Comparison of ENCODE assay signal across 14 mouse cellular contexts in the genomic region with DNA sequence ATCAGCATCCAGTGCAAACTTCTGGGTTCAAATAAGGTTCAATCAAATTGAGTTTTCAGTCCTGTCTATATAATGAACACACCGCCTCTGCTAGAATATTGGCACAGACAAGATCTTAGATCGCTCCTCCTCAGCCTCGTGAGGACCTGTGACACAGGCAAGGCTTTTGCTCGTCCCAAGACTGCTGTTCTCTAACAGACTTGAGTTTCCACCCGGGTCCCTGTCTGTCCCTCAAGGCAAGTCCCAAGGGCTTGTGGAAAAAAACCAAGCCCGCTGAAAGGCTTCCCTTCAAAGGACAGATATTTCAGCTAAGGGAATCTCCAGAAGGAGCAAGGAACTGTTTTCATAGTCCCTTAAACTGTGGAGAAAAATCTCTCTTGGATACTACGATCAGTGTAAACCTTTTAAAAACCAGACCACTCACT. TPM values are rescaled to one million over a fixed set of nuclear protein-coding genes. Genes with fewer than 3 reads are reported as not detected.
DNase-seq lines count a peak whose midpoint lies in the region; ATAC-seq lines count a peak whose summit lies in the region.
"Had no signal": no experiment of that assay in that cellular context is flagged by ENCODE, and none has a peak within 500 bp of the region (broad histone marks: within the 10 kb centered on the region; RNA-seq: fewer than 3 reads in every experiment).

No protein-coding gene starts in this region.

- H3K27ac ChIP-seq in kidney, embryonic 16.5 days (ENCODE audit: low read length): peak overlapping the region; percentile 87
- H3K27ac ChIP-seq in intestine, embryonic 16.5 days (ENCODE audit: low read length): 0 out of 2 replicates have a peak overlapping the region, but pooled peaks have one; percentile 48
- peak overlapping the region; percentile 66 for H3K27ac ChIP-seq in stomach, embryonic 16.5 days (ENCODE audit: low read length)
- H3K27ac ChIP-seq: liver, embryonic 14.5 days; neural tube, embryonic 13.5 days had no signal

- DNase-seq in heart, adult 11 months: peak; percentile 91
- DNase-seq in heart, postnatal 36 days: no peak
- DNase-seq in kidney, adult 8-10 months: no peak
- no peak for DNase-seq in cerebellum, adult 9-11 months
- DNase-seq: cerebellum, adult 8-10 months; right cerebral cortex, adult 18-20 months; thymus, adult 2 months had no signal

- H3K27me3 ChIP-seq in kidney, embryonic 16.5 days (ENCODE audit: insufficient read depth, low read length): no peaks in the 10 kb centered on the region
- no peaks in the 10 kb centered on the region for H3K27me3 ChIP-seq in intestine, embryonic 16.5 days (replicated peaks; ENCODE audit: control insufficient read depth, insufficient read depth, low read length)
- no peaks in the 10 kb centered on the region for H3K27me3 ChIP-seq in stomach, embryonic 16.5 days (ENCODE audit: control insufficient read depth, insufficient read depth, low read length)
- H3K27me3 ChIP-seq: neural tube, embryonic 13.5 days had no signal

- H3K4me1 ChIP-seq in kidney, embryonic 16.5 days (ENCODE audit: insufficient read depth, low read length): peaks cover 32% of the 10 kb centered on the region
- peaks cover 9% of the 10 kb centered on the region for H3K4me1 ChIP-seq in intestine, embryonic 16.5 days (ENCODE audit: control insufficient read depth, insufficient read depth, low read length)
- peaks cover 18% of the 10 kb centered on the region for H3K4me1 ChIP-seq in stomach, embryonic 16.5 days (ENCODE audit: control insufficient read depth, insufficient read depth, low read length)
- H3K4me1 ChIP-seq: neural tube, embryonic 13.5 days had no signal

- intact Hi-C loops in heart, postnatal 36 days (cut with DNase I): no loop called here

- peak; percentile 28; the same call in 1 of the 2 replicates for ATAC-seq in kidney, embryonic 16.5 days (ENCODE audit: low FRiP score, low TSS enrichment)
- ATAC-seq in intestine, embryonic 16.5 days: no peak
- no peak for ATAC-seq in stomach, embryonic 16.5 days (ENCODE audit: insufficient read depth, low FRiP score)

- 45% methylated on average over 7 of the region's 7 CpGs for WGBS in kidney, embryonic 16.5 days
- 45% methylated on average over 7 of the region's 7 CpGs for WGBS in intestine, embryonic 16.5 days
- WGBS in stomach, embryonic 16.5 days: 40% methylated on average over 7 of the region's 7 CpGs

- H3K36me3 ChIP-seq in kidney, embryonic 16.5 days (ENCODE audit: insufficient read depth, low read length): no peaks in the 10 kb centered on the region
- H3K36me3 ChIP-seq in intestine, embryonic 16.5 days (ENCODE audit: control insufficient read depth, insufficient read depth, low read length): no peaks in the 10 kb centered on the region
- 0 out of 2 replicates have a peak, but pooled peaks cover 4% of the 10 kb centered on the region for H3K36me3 ChIP-seq in stomach, embryonic 16.5 days (ENCODE audit: control insufficient read depth, insufficient read depth, low read length)
- H3K36me3 ChIP-seq: neural tube, embryonic 13.5 days had no signal

- H3K4me2 ChIP-seq in kidney, embryonic 16.5 days (replicated peaks; ENCODE audit: low read depth, low read length): peak overlapping the region; percentile 16; the same call in 1 of the 2 replicates
- H3K4me2 ChIP-seq in intestine, embryonic 16.5 days (ENCODE audit: low read depth, low read length): peak overlapping the region; percentile 25
- 0 out of 2 replicates have a peak overlapping the region, but pooled peaks have one; percentile 14 for H3K4me2 ChIP-seq in stomach, embryonic 16.5 days (ENCODE audit: low read depth, low read length)
- H3K4me2 ChIP-seq: neural tube, embryonic 13.5 days had no signal

- no peak overlapping the region for H3K4me3 ChIP-seq in kidney, embryonic 16.5 days (ENCODE audit: low read length)
- no peak overlapping the region for H3K4me3 ChIP-seq in intestine, embryonic 16.5 days (ENCODE audit: low read length)
- H3K4me3 ChIP-seq in stomach, embryonic 16.5 days (replicated peaks; ENCODE audit: low read length): no peak overlapping the region
- H3K4me3 ChIP-seq: erythroblast, embryonic 14.5 days; neural tube, embryonic 13.5 days had no signal

- no peaks in the 10 kb centered on the region for H3K9me3 ChIP-seq in kidney, embryonic 16.5 days (ENCODE audit: low read length)
- no peaks in the 10 kb centered on the region for H3K9me3 ChIP-seq in intestine, embryonic 16.5 days (ENCODE audit: control insufficient read depth, low read length)
- H3K9me3 ChIP-seq in stomach, embryonic 16.5 days (replicated peaks; ENCODE audit: control insufficient read depth, low read length): no peaks in the 10 kb centered on the region
- H3K9me3 ChIP-seq: G1E; neural tube, embryonic 13.5 days had no signal

- 0 out of 2 replicates have a peak overlapping the region, but pooled peaks have one; percentile 3 for H3K9ac ChIP-seq in kidney, embryonic 16.5 days (replicated peaks; ENCODE audit: low read length)
- H3K9ac ChIP-seq in intestine, embryonic 16.5 days (ENCODE audit: low read depth, low read length): no peak overlapping the region
- H3K9ac ChIP-seq in stomach, embryonic 16.5 days (ENCODE audit: low read length): no peak overlapping the region
- H3K9ac ChIP-seq: liver, embryonic 14.5 days; neural tube, embryonic 13.5 days had no signal

RNA-seq across cellular contexts. Expression of gene Utrn, which starts 16.0 kb away (rescaled TPM):
- total RNA-seq in heart, postnatal 36 days (2021): 10 to 100 TPM; 65.5 to 73.0 TPM
- 76.0 and 88.1 TPM in 2 replicates for polyA plus RNA-seq in kidney, embryonic 16.5 days (2015; fragmentation: Nextera tagmentation; extraction: Ambion mirVana)
- 31.2 and 37.4 TPM in 2 replicates for polyA plus RNA-seq in intestine, embryonic 16.5 days (2015; fragmentation: Nextera tagmentation; extraction: Ambion mirVana)
- polyA plus RNA-seq in stomach, embryonic 16.5 days (2015; fragmentation: Nextera tagmentation; extraction: Ambion mirVana): 68.4 and 72.0 TPM in 2 replicates
